Mouse (Mus musculus): ENCODE data around the gene Slc30a1.

GRCm38 (mm10) chr1:191914647-191915046, 8.1 kb downstream of the Slc30a1 start:
- TF ChIP-seq GATA1 (IDR thresholded peaks at IDR 0.05; ENCODE audit: low read length): no peak
- TF ChIP-seq TAL1 (IDR thresholded peaks at IDR 0.05; ENCODE audit: low read length): no peak
